Mouse (Mus musculus) frontal cortex, adult 2 months (tissue): ENCODE measurements around the gene Nnmt. TPM values are rescaled to one million over a fixed set of nuclear protein-coding genes. Genes with fewer than 3 reads are reported as not detected.
A peak's percentile ranks its signal among the peaks of the same experiment; 100 is the strongest.

Experiments
- DNase-seq, 2 experiments: peaks; one replicate each; pipeline ENCODE4 v3.0.0; 2022; ENCODE audit warnings: low spot score in 1 of 2; ENCODE audit errors: extremely low spot score in 1 of 2
- polyA plus RNA-seq: library from polyadenylated mRNA; depleted of rRNA; stranded (reverse); fragments of >200 nt; gene quantifications from 2 replicates; pipeline ENCODE4 v1.2.3, GENCODE M21; 2012; rRNA removed

Nnmt gene
- polyA plus RNA-seq, 1 experiment = 1.1 TPM

- no peak for DNase-seq
Observed at GRCm38 (mm10) chr9:48562388-48562787, 42.6 kb downstream of the Nnmt start.

- DNase-seq = peak in 1 of 2 experiments; percentile 79
Observed at GRCm38 (mm10) chr9:48559482-48560139, 45.3 kb downstream of the Nnmt start.

- no peak for DNase-seq
Observed at GRCm38 (mm10) chr9:48558637-48559036, 46.3 kb downstream of the Nnmt start.

DNA sequence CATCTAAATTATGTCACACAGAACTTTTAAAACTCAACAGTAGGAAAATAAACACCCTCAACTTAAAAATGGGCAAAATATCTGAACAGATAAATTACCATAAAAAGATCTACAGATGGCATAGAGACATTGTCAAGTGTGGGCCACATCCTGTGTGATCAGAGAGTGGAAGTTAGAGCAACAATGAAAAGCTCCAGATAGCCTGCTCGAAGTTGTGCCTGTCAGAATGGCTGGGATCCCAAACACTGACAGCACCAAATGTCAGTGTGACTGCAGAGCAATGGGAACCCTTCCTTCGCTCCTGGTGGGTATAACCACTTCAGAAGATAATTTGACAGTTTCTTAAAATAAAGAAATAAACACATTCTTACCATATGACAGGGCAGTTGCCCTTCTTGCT is 55.9 kb downstream of the Nnmt start:
- DNase-seq = no peak

DNA sequence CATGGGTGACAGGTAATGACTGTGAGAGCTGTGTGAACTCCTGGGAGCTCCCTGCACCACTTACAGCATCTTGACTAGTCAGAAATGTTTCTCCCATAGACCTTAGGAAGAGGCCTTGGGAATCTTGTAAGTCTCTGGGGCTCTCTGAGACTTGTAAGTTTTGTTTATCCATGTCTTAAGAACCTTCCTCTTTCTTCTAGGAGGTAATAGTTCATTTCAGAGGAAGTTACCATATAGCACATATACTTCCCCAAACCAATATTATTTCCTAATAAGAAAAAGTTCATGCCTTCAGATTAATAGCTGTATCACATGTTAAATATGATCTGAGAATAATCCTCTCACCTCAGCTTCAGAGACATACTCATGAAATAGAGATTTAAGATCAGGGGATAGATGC is 57.7 kb downstream of the Nnmt start:
- DNase-seq = no peak

Other genes with a start within 250 kb of the Nnmt start
- 159 and 176 TPM in 2 replicates for gene Rexo2, start 124.5 kb downstream of the Nnmt start, polyA plus RNA-seq
- 32.4 and 36.4 TPM in 2 replicates for gene Rbm7, start 109.9 kb downstream of the Nnmt start, polyA plus RNA-seq
- gene Gm5617, start 109.7 kb downstream of the Nnmt start, polyA plus RNA-seq = 12.4 and 20.9 TPM in 2 replicates
- 13.4 and 16.1 TPM in 2 replicates for gene Zbtb16, start 231.1 kb upstream of the Nnmt start, polyA plus RNA-seq